Mouse (Mus musculus) kidney, postnatal 36 days (tissue): ENCODE data around the gene Acsf3.

Source experiments
- DNase-seq, 2 experiments: peaks; one replicate each; pipeline ENCODE4 v3.0.0; 2021 to 2022; ENCODE audit warnings: mixed read lengths in 2 of 2

The Acsf3 gene

GRCm38 (mm10) chr8:122775285-122776155 lies at the start of gene Acsf3:
Gene Acsf3, plus strand, starts transcription at chr8:122775486.
- DNase-seq: peak; percentile 47 to 69

DNA sequence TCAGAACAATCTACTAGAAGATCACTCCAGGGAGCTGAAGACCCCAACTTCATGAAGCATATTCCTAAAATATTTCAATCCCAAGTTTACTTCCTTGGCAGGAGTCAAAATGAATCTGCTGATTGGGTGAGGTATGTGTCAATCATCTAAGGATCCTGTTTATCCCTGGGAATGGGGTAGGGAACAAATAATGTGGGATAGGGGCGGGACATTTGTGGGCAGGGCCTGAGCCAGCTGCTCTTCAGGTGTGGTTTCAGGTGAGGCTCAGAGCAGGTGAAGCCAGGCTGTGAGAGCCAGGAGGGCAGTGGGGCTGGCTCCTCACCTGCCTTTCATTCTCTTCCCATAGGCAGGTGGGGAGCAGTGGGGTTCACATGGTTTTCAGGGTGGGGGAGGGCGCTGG lies 48.5 kb upstream of the Acsf3 start:
- no peak for DNase-seq

DNA sequence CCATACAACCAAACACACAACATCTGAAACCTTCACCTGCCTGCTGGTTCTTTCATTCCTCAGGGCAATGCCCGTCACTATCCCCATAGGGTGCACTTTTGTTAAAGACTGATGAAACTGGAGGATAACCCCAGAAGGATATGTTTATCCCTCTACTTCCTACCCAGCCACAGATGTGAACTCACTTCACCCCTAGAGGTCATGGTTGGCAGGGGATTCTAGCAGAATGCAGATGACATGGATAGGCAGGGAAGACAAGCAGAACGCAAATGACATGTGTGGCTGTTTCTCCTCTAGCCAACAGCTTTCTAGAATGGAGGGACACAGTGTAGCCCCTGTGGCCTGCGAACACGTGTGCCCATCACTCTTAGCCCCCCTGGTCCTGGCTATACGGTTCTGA lies 47.9 kb upstream of the Acsf3 start:
- no peak for DNase-seq

DNA sequence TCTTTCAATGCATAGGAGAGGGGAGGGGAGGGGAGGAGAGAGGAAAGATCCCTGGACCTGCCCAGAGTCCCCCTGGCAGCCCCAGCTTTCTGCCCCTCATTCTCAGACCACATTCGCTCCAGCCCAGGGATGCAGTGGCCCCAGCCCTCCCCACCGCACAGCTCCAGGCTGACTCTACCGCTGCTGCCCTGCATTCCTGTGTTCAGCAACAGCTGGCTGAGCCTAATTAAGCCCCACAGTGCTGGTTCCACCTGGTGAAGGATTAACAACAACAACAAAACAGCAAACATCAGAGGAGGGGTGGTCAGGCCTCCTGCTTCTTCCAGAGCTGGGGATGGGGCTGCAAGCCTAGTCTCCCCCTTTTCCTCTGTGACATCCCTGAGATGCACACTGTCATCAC lies 46.7 kb upstream of the Acsf3 start:
- DNase-seq: no peak

- no peak for DNase-seq
Observed at GRCm38 (mm10) chr8:122735110-122735509, 40.2 kb upstream of the Acsf3 start.

DNA sequence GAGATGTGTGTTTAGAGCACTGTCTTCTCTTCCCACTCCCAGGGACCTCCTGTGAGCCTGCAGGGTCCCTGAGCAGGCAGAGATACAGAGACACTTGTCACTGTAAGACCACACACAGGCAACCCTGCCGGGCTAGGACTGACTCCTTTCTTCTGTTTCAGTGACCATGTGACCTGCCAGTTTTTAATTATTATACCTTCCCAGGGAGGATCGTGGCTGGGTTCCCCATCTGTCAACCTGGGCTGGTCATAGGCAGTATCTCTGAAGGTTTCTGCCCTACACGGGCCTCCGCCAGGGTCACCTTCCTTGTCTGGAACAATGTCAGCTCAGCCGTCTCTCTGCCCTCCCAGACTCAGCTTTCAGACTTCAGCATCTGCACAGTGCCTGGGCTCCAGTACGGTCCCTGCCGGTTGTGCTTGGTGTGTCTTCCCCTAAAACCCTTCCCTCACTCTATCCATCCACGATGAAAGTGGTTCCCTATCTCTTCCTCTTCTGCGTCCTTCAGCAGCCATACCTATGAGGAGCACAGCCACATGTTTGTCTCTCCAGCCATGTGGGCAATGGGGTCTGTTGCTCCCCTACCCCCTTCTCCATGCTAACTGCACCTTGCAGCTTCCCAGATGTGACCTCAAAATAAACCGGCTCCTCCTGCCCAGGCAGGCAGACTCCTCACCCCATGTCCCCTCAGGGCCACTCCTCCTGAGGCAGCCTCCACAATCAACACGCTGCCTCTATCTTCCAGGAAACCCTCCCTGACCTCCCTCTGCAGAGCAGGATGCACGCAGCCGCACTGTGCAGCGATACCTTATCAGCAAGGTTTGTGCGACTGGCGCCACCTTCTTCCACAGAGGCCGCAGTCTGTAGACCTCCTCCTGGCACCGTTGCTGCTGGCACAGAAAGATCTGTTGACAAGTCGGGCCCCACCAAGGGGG lies 39.5 kb upstream of the Acsf3 start:
- DNase-seq: no peak

DNA sequence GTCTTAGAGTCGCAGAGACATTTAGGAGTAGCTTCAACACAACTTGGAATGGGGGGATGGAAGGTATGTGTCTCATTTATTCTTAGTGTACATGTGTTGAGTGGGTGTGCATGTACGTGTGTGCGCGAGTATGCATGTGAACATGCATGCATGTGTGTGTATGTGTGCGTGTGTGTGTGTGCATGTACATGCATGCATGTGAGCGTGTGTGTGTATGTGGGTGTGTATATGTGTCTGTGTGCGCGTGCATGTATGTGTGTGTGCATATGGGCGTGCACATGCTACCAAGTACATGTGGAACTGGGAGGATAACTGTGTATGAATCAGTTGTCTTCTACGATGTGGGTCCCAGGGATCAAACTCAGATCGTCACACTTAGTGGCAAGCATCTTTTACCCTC lies 38.7 kb upstream of the Acsf3 start:
- no peak for DNase-seq

DNA sequence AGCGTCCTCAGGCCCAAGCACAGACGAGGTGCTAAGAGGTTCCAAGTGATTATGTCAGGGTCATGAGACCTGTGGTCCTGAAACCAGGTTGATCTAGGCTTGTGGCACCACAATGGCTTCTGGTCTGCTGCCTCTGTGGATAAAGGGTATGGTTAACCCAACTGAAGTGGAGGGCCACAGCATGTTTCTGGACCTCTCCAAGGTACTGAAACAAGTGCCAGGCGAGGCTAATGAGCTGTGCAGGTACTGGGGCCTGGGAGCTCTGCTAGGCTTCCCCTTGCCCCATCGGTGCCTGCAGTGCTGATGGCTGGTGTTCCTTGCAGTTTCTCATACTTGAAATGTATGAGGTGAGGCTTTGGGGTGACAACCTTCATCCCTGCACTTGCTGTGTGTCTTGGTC lies 38.2 kb upstream of the Acsf3 start:
- no peak for DNase-seq

DNA sequence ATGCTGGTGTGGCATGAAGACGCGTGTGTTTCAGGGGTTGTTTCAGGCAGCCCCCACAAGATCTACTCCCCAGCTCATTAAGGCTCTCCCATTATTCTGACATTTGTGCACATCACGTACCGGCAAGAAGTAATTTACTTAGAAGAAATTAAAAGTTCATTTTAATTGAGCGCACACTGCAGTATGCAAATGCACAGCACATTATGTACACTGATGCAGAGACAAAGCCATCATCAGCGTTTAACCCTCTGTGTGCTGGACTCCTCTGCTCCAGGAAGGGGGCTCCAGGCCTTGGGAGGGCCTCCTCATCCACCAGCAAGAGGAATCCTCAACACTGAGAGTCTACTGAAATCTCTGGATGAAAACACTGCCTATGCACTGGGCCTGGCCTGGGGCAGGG lies 37.4 kb upstream of the Acsf3 start:
- no peak for DNase-seq

GRCm38 (mm10) chr8:122739102-122739725 lies 36.1 kb upstream of the Acsf3 start:
- no peak for DNase-seq

GRCm38 (mm10) chr8:122742471-122742870 lies 32.8 kb upstream of the Acsf3 start:
- DNase-seq: no peak

DNA sequence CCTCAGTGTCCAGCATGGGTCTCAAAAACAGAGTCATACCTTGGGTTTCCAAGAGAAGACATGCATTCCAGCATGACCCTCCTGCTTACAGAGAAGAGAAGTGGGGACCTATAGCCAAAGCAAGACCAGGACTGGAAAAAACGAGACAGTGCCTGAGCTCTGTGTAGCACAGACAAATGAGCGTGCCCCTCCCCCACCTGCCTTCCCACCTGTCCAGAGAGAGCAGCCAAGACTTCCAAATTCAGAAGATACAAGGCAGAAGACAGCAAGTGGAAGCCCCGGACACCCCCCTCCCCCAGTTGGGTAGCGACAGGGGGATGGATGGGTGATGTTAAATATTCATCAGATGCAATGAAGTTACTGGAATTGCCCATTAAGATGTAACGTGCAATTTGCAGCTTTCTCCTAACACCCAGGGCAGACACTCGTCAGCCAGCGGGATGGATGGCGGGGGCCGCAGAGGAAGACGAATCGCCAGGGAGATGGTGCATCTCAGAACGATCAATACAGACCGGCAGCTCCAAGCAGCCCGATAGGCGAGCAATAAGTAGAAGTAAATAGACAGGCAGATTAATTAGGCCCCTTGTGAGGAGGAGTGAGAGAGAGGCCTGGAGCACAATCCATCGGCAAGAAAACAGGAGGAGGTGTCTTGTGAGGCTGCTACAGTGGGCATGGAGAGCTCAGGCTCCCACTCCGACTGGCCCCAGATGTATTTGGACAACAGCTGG lies 30.1 kb upstream of the Acsf3 start:
- DNase-seq: no peak

- no peak for DNase-seq
Observed at GRCm38 (mm10) chr8:122745750-122746275, 29.5 kb upstream of the Acsf3 start.

- no peak for DNase-seq
Observed at GRCm38 (mm10) chr8:122746439-122746838, 28.8 kb upstream of the Acsf3 start.

DNA sequence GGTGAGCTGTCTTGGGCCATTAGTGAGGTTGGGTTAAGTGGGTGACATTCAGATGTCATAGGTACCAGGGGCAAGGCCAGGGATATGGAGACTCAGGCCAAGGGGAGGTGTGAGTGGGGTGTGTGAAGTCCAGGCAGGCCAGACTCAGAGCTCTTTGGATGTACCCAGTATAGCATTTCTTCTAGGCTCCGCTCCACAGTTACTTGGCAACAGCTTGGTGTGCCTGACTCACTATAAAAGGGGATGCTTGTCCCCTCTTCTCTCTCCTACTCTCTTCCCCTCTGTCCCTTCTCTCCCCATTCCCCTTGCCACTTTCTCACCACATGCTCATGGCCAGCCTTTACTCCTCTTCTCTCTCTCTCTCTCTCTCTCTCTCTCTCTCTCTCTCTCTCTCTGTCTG lies 27.5 kb upstream of the Acsf3 start:
- DNase-seq: no peak

GRCm38 (mm10) chr8:122749333-122749958 lies 25.8 kb upstream of the Acsf3 start:
- DNase-seq: no peak

DNA sequence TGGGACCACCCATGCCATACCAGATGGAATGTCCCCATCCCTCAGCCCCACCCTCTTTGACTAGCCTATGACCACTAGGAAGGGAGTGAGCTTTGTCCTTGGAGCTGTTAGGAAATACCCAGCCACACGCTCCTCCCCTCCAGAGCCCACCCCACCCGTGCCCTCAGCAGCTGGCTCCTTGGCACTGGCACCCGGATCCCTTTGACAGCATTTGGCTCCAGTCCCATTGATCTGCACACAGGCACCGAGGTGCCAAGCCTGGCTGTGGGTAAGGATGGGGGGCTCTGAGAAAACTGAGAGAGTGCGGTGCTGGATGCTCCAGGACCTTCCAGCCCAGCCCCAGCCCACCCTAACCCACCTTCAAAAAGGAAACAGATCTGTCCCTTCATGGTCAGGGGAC lies 23.9 kb upstream of the Acsf3 start:
- DNase-seq: no peak

- DNase-seq: no peak
Observed at GRCm38 (mm10) chr8:122752111-122752721, 23.1 kb upstream of the Acsf3 start.

- DNase-seq: no peak
Observed at GRCm38 (mm10) chr8:122758597-122758996, 16.7 kb upstream of the Acsf3 start.

- no peak for DNase-seq
Observed at GRCm38 (mm10) chr8:122760116-122760515, 15.2 kb upstream of the Acsf3 start.

GRCm38 (mm10) chr8:122761109-122761508 lies 14.2 kb upstream of the Acsf3 start:
- DNase-seq: no peak
